Mouse (Mus musculus) stomach, adult 2 months (tissue): Measurements from ENCODE around the gene Arhgef2. TPM values are rescaled to one million over a fixed set of nuclear protein-coding genes. Genes with fewer than 3 reads are reported as not detected.

Source experiments
- polyA plus RNA-seq: library from polyadenylated mRNA; depleted of rRNA; stranded (reverse); fragments of >200 nt; gene quantifications from 2 replicates; pipeline ENCODE4 v1.2.3, GENCODE M21; 2012; rRNA removed

Gene Arhgef2
- polyA plus RNA-seq: 29.7 and 42.2 TPM in 2 replicates

DNA sequence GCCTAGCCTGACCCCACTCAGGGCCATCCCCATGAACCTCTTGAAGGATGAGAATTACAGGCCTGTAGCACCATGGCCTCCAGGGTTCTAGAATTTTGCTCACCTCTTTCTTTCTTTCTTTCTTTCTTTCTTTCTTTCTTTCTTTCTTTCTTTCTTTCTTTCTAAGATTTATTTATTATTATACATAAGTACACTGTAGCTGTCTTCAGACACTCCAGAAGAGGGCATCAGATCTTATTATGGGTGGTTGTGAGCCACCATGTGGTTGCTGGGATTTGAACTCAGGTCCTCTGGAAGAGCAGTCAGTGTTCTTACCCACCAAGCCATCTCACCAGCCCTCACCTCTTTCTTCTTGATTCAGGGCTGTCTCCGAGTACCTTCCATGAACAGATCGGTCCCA is at the start of gene Arhgef2:
Arhgef2 (plus strand) TSS at position 301 of the 400 bp plus-strand sequence.

DNA sequence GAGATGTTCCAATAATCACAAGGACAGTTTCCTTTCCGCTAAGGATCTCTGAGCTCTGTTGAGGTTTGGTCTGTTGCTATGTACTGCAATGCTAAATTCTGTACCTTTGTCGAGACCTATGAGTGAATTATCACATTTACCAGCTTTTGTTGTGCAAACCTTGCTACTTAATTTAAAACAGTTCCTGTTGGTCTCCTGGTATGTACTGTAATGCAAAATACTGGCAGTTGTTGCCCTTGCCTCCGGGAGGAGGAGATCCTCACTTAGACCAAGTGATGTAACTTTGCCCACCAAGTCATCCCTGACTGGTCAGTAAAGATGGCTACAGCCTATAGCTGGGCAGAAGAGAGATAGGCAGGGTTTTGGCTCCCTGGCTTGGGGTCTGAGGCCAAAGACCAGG is 30.2 kb upstream of the Arhgef2 start, which contains the start of gene Ssr2:
Ssr2 (plus strand) TSS at position 337 of the 400 bp plus-strand sequence.

DNA sequence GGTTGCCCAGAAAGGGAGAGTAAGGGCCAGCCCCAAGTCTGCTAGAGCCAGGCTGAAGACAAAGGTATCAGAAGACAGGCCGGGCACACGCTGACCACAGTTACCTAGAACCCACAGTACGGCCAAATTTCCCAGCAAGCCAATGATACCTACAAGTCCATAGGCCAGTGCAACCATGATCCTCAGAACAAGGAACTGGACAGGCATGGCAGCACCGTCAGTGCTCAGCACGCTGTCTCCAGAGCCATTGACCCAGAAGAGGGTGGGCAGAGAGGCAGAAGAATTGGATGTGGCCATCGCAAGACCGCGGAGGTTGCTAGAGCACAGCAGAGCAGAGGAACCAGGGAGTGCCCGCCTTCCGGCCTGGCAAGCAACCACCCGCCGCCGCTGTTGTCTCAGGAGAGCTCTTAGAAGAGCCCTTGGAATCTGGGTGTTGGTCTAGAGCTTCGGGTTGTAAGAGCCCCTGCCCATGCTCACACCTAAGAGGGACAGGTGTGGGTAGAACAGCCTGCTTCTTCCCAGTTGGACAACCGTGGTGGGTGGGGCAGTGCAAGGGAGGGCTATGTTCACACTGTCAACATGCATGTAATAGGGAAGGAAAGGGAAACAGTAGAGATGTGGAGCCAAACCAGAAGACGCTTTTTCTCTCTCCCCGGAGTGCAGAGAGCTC is 47.2 kb downstream of the Arhgef2 start, which contains the start of gene Rxfp4:
Rxfp4 (minus strand) TSS at position 297 of the 670 bp plus-strand sequence.

DNA sequence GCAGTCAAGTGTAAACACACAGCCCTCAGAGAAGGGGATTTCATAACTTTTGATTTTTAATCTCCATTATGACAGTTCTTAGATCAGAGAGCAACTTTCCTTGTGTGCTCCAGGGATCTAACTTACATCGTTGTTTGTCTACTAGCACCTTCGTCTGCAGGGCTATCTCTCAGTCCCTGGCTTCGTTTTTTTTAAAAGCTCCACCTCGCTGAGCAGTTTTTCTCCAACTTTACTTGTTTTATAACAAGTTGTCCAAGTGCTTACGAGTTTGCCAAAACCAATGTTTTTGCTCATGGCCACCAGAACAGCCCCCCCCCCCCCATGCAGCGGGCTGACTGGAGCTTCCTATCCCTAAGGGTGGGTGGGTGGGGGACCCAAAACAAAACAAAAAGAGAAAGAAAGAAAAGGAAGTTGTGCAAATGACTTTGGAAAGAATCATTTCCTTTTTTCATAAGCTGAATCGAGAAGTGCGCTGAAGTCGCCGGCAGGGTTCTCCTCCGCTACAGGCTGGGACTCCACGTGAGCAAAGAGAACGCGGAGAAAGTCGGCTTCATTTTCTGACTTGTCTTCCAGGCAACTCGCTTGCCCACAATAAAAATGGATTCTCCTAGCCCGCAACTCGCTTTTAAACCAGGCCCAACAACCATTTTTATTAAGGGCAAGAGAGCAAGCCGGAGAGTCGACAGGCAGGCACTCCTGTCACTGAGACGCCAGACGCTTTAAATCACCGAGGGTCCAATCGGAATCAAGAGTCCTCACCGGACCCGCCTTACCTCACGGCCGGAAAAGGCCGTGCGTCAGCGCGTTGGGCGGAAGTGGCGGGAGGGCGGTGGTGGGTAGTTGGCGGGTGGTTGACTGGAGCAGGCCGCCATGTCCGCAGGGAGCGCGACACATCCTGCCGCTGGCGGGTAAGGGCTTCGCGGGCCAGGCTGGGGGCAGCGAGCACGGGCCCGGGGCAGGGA is 79.5 kb downstream of the Arhgef2 start, which contains the start of gene Khdc4:
Khdc4 (plus strand) TSS at position 824 of the 962 bp plus-strand sequence.

Other genes starting within 250 kb of the Arhgef2 start
- 8.0 and 8.7 TPM in 2 replicates for gene Paqr6, start 241.4 kb upstream of the Arhgef2 start, polyA plus RNA-seq
- gene Bglap3, start 233.2 kb upstream of the Arhgef2 start, polyA plus RNA-seq: 46.2 and 131 TPM in 2 replicates
- gene Bglap2, start 227.3 kb upstream of the Arhgef2 start, polyA plus RNA-seq: 3.0 and 4.0 TPM in 2 replicates
- 1.2 TPM in 1 of 2 replicates, not detected in the other for gene Bglap, start 221.5 kb upstream of the Arhgef2 start, polyA plus RNA-seq
- gene Pmf1, start 195.6 kb upstream of the Arhgef2 start, polyA plus RNA-seq: 41.6 and 46.6 TPM in 2 replicates
- 9.1 and 9.2 TPM in 2 replicates for gene Slc25a44, start 180.8 kb upstream of the Arhgef2 start, polyA plus RNA-seq
- gene Sema4a, start 144.8 kb upstream of the Arhgef2 start, polyA plus RNA-seq: 63.2 and 71.8 TPM in 2 replicates
- gene Lmna, start 96.0 kb upstream of the Arhgef2 start, polyA plus RNA-seq: 280 and 417 TPM in 2 replicates
- 0.32 and 0.44 TPM in 2 replicates for gene Mex3a, start 73.6 kb upstream of the Arhgef2 start, polyA plus RNA-seq
- 222 and 238 TPM in 2 replicates for gene Rab25, start 57.7 kb upstream of the Arhgef2 start, polyA plus RNA-seq
- 83.0 and 88.7 TPM in 2 replicates for gene Lamtor2, start 52.9 kb upstream of the Arhgef2 start, polyA plus RNA-seq
- 30.5 and 32.0 TPM in 2 replicates for gene Ubqln4, start 52.2 kb upstream of the Arhgef2 start, polyA plus RNA-seq
- 83.7 and 87.3 TPM in 2 replicates for gene Ssr2, start 30.1 kb upstream of the Arhgef2 start, polyA plus RNA-seq
- 0.11 TPM in 1 of 2 replicates, not detected in the other for gene Rxfp4, start 47.2 kb downstream of the Arhgef2 start, polyA plus RNA-seq
- 30.1 and 31.0 TPM in 2 replicates for gene Khdc4, start 79.8 kb downstream of the Arhgef2 start, polyA plus RNA-seq
- gene Rit1, start 110.9 kb downstream of the Arhgef2 start, polyA plus RNA-seq: 22.9 and 28.9 TPM in 2 replicates
- 2.0 and 2.1 TPM in 2 replicates for gene Syt11, start 169.2 kb downstream of the Arhgef2 start, polyA plus RNA-seq
- gene Gon4l, start 229.3 kb downstream of the Arhgef2 start, polyA plus RNA-seq: 4.5 and 5.0 TPM in 2 replicates